Mouse (Mus musculus): Measurements from ENCODE around the gene Akap11. TPM values are rescaled to one million over a fixed set of nuclear protein-coding genes. Genes with fewer than 3 reads are reported as not detected.

Gene Akap11
- polyA plus RNA-seq, 1 experiment: 12.6 TPM

GRCm38 (mm10) chr14:78495241-78495640, 41.4 kb downstream of the Akap11 start:
- TF ChIP-seq POLR2A (IDR thresholded peaks at IDR 0.05; ENCODE audit: borderline replicate concordance, low read depth, low read length): no peak
- no peak for TF ChIP-seq CTCF (IDR thresholded peaks at IDR 0.05; ENCODE audit: low read depth, low read length)
- Histone ChIP-seq H3K4me3 (ENCODE audit: insufficient read depth, low read length) (no peak overlapping the region), H3K27ac (ENCODE audit: insufficient read depth, low read depth, low read length) (no peak overlapping the region), H3K4me1 (ENCODE audit: control insufficient read depth, insufficient read depth, low read length) (no peaks in the 10 kb centered on the region)

GRCm38 (mm10) chr14:78492602-78493001, 44.0 kb downstream of the Akap11 start:
- TF ChIP-seq POLR2A (IDR thresholded peaks at IDR 0.05; ENCODE audit: borderline replicate concordance, low read depth, low read length) (no peak), CTCF (IDR thresholded peaks at IDR 0.05; ENCODE audit: low read depth, low read length) (no peak)

GRCm38 (mm10) chr14:78491432-78491831, 45.2 kb downstream of the Akap11 start:
- Histone ChIP-seq H3K4me1 (ENCODE audit: control insufficient read depth, insufficient read depth, low read length) (no peaks in the 10 kb centered on the region), H3K4me3 (ENCODE audit: insufficient read depth, low read length) (no peak overlapping the region), H3K27ac (ENCODE audit: insufficient read depth, low read depth, low read length) (no peak overlapping the region)
- TF ChIP-seq POLR2A (IDR thresholded peaks at IDR 0.05; ENCODE audit: borderline replicate concordance, low read depth, low read length) (no peak), CTCF (IDR thresholded peaks at IDR 0.05; ENCODE audit: low read depth, low read length) (no peak)

More at GRCm38 (mm10) chr14:78492602-78493001, 44.0 kb downstream of the Akap11 start:
- Histone ChIP-seq H3K4me1 (ENCODE audit: control insufficient read depth, insufficient read depth, low read length) (no peaks in the 10 kb centered on the region), H3K27ac (ENCODE audit: insufficient read depth, low read depth, low read length) (no peak overlapping the region), H3K4me3 (ENCODE audit: insufficient read depth, low read length) (no peak overlapping the region)

GRCm38 (mm10) chr14:78482385-78483231, 54.0 kb downstream of the Akap11 start:
- Histone ChIP-seq H3K4me3 (ENCODE audit: insufficient read depth, low read length) (no peak overlapping the region), H3K27ac (ENCODE audit: insufficient read depth, low read depth, low read length) (no peak overlapping the region), H3K4me1 (ENCODE audit: control insufficient read depth, insufficient read depth, low read length) (peaks cover 11% of the 10 kb centered on the region)
- TF ChIP-seq POLR2A (IDR thresholded peaks at IDR 0.05; ENCODE audit: borderline replicate concordance, low read depth, low read length) (no peak), CTCF (IDR thresholded peaks at IDR 0.05; ENCODE audit: low read depth, low read length) (peak; percentile 40; the same call in 1 of the 2 replicates)

GRCm38 (mm10) chr14:78474058-78474457, 62.5 kb downstream of the Akap11 start:
- H3K4me3 ChIP-seq (ENCODE audit: insufficient read depth, low read length): no peak overlapping the region
- H3K4me1 ChIP-seq (ENCODE audit: control insufficient read depth, insufficient read depth, low read length): peaks cover 4% of the 10 kb centered on the region
- TF ChIP-seq CTCF (IDR thresholded peaks at IDR 0.05; ENCODE audit: low read depth, low read length) (no peak), POLR2A (IDR thresholded peaks at IDR 0.05; ENCODE audit: borderline replicate concordance, low read depth, low read length) (no peak)
- no peak overlapping the region for H3K27ac ChIP-seq (ENCODE audit: insufficient read depth, low read depth, low read length)

- no peak overlapping the region for H3K27ac ChIP-seq (ENCODE audit: insufficient read depth, low read depth, low read length)
- TF ChIP-seq POLR2A (IDR thresholded peaks at IDR 0.05; ENCODE audit: borderline replicate concordance, low read depth, low read length) (no peak), CTCF (IDR thresholded peaks at IDR 0.05; ENCODE audit: low read depth, low read length) (no peak)
- no peak overlapping the region for H3K4me3 ChIP-seq (ENCODE audit: insufficient read depth, low read length)
Measured at GRCm38 (mm10) chr14:78470714-78471113, 65.9 kb downstream of the Akap11 start.

GRCm38 (mm10) chr14:78468991-78469390, 67.6 kb downstream of the Akap11 start:
- TF ChIP-seq CTCF (IDR thresholded peaks at IDR 0.05; ENCODE audit: low read depth, low read length) (no peak), POLR2A (IDR thresholded peaks at IDR 0.05; ENCODE audit: borderline replicate concordance, low read depth, low read length) (no peak)
- no peak overlapping the region for H3K4me3 ChIP-seq (ENCODE audit: insufficient read depth, low read length)
- no peak overlapping the region for H3K27ac ChIP-seq (ENCODE audit: insufficient read depth, low read depth, low read length)
- no peaks in the 10 kb centered on the region for H3K4me1 ChIP-seq (ENCODE audit: control insufficient read depth, insufficient read depth, low read length)

More at GRCm38 (mm10) chr14:78470714-78471113, 65.9 kb downstream of the Akap11 start:
- no peaks in the 10 kb centered on the region for H3K4me1 ChIP-seq (ENCODE audit: control insufficient read depth, insufficient read depth, low read length)

GRCm38 (mm10) chr14:78467994-78468393, 68.6 kb downstream of the Akap11 start:
- TF ChIP-seq POLR2A (IDR thresholded peaks at IDR 0.05; ENCODE audit: borderline replicate concordance, low read depth, low read length): no peak
- no peak for TF ChIP-seq CTCF (IDR thresholded peaks at IDR 0.05; ENCODE audit: low read depth, low read length)
- no peak overlapping the region for H3K4me3 ChIP-seq (ENCODE audit: insufficient read depth, low read length)
- H3K4me1 ChIP-seq (ENCODE audit: control insufficient read depth, insufficient read depth, low read length): no peaks in the 10 kb centered on the region
- no peak overlapping the region for H3K27ac ChIP-seq (ENCODE audit: insufficient read depth, low read depth, low read length)

GRCm38 (mm10) chr14:78464353-78464752, 72.3 kb downstream of the Akap11 start:
- TF ChIP-seq CTCF (IDR thresholded peaks at IDR 0.05; ENCODE audit: low read depth, low read length) (no peak), POLR2A (IDR thresholded peaks at IDR 0.05; ENCODE audit: borderline replicate concordance, low read depth, low read length) (no peak)
- H3K27ac ChIP-seq (ENCODE audit: insufficient read depth, low read depth, low read length): no peak overlapping the region
- H3K4me1 ChIP-seq (ENCODE audit: control insufficient read depth, insufficient read depth, low read length): no peaks in the 10 kb centered on the region
- H3K4me3 ChIP-seq (ENCODE audit: insufficient read depth, low read length): no peak overlapping the region

- H3K27ac ChIP-seq (ENCODE audit: insufficient read depth, low read depth, low read length): no peak overlapping the region
- no peaks in the 10 kb centered on the region for H3K4me1 ChIP-seq (ENCODE audit: control insufficient read depth, insufficient read depth, low read length)
- TF ChIP-seq CTCF (IDR thresholded peaks at IDR 0.05; ENCODE audit: low read depth, low read length): no peak
- no peak for TF ChIP-seq POLR2A (IDR thresholded peaks at IDR 0.05; ENCODE audit: borderline replicate concordance, low read depth, low read length)
- H3K4me3 ChIP-seq (ENCODE audit: insufficient read depth, low read length): no peak overlapping the region
Measured at GRCm38 (mm10) chr14:78459121-78459520, 77.5 kb downstream of the Akap11 start.
